Mouse (Mus musculus): Measurements from ENCODE around the gene Lrrc8e.
A peak's percentile ranks its signal among the peaks of the same experiment; 100 is the strongest.
"Not testable (repeated sequence)": the region's sequence is repeated elsewhere in the genome, so short reads cannot be mapped to it uniquely, and the experiment has no call there.

The Lrrc8e gene

DNA sequence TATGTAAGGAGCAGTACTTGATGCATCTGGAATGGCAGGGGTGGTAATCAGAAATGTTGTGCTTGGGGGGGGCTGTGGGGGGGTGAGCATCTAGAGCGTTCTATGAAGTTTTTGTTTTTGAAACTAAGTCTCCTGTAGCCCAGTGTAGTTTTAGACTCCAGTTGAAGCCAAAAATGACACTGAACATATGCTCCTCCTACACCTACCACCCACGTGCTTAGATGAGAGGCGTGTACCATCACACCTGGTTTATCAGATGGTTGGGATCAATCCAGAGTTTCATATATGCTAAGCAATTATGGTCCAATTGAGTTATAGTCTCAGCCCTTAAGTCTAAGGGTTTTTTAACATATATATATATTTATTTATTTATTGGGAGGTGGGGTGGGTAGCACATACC is 7.0 kb upstream of the Lrrc8e start:
- no peak for DNase-seq (ENCODE audit: low spot score in 2 of 2)

DNA sequence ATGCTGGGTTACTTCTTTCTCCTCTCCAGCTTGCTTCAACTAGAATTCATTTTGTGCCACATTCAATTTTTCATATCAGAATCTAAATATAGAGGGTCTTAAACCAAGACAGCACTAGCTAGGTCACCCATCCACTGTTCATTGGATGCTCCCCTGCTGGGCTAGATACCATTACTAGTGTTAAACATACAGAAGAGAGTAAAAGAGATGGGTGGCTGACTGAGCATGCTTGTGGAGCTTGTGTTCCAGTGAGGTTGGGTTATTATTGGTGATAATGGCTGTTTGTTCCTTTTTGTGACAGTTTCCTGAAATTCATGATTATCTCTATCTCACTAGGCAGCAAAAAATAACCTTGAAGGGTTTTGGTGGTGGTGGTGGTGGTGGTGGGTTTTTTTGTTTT is 4.6 kb upstream of the Lrrc8e start:
- no peak for DNase-seq (ENCODE audit: low spot score in 2 of 2)

DNA sequence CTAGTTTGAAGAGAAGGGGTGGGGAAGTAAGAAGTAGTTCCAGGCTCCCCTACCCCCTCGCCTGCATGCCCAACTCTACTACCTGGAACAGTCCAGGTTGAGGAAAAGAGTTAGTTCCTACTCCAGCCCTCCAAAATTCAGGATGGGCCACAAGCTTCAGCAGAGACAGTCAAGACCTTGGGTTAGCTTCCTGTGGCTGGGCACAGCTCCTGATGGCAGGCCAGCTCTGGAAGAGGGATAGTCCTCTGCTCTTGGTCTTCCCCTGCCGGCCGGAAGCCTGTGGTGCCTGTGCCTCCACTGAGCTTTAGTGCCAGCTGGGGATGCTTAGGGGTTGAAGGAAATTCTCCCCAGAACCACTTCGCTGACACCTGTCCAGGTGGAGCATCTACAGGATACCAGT is 304 bp upstream of the Lrrc8e start:
- DNase-seq (ENCODE audit: low spot score in 2 of 2): no peak

DNA sequence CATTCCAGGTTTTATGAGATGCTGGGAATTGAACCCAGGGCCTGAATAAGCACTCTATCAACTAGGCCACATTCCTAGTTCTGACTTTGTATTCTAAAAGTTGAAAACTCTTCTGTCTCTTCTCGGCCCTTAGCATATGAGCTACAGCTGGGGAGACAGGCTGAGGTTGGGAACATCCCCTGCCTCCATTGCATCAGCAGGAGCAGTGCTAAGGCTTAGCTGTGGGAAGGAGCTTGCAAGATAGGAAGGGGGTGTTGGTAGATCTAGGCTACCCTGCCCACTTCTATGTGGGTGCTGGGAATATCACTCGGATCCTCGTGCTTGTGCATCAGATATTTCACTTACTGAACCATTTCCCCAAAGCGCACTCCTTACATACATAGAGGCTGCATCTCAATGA is 1.3 kb downstream of the Lrrc8e start:
- no peak for DNase-seq (ENCODE audit: low spot score in 2 of 2)

DNA sequence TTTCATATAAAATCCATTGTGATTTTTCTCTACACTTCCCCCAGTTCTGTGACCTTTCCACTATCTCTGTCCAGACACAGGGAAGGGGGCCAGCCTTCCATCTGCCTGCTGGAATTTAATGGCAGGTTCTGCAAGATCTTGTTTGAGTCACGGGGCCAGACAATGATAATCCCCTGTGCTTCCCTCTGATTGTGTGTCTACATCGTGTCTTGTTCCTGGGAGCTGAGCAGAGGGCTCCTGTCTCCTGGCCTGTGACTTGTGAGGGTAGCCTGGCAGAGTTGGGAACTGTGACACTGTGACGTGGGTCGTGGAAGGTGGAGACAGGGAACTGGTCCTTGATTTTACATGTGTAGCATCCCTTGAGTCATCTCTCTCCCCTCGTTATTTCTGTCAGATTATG is 3.2 kb downstream of the Lrrc8e start:
- DNase-seq (ENCODE audit: low spot score in 2 of 2): no peak

DNA sequence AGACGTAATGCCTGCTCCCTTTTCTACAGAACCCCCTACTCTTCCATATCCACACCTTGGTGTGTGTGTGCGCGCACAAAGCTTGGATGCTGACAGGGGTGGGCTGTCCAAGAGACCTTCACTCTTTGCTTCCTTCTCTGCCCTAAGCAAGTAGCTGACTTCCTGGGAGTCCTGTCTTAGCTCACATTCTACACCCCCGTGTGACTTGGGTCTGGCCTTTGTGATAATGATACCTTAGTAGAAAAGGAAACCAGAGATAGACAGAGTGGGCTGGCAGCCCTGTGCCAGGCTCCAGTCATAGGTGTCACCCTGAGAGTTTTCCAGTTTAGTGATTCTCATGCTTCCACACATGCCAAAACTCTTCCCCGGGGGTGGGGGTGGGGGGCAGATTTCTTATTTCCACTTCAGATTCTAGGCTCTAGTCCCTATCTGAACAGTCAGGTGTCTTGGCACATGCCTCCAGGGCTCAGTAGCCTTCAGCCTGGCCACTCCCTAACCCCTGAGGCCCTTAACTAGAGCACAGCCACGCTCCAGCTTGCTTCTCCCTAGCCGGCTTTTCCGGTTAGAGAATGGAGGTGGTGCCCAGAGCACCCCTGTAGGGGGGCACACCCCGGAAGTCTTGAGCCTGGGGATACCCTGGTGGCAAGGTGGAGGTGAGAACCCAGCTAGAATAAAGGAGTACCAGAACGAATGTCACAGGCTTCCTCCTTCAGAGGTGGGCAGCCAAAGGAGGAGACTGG is 4.2 kb downstream of the Lrrc8e start:
- no peak for DNase-seq (ENCODE audit: low spot score in 2 of 2)

DNA sequence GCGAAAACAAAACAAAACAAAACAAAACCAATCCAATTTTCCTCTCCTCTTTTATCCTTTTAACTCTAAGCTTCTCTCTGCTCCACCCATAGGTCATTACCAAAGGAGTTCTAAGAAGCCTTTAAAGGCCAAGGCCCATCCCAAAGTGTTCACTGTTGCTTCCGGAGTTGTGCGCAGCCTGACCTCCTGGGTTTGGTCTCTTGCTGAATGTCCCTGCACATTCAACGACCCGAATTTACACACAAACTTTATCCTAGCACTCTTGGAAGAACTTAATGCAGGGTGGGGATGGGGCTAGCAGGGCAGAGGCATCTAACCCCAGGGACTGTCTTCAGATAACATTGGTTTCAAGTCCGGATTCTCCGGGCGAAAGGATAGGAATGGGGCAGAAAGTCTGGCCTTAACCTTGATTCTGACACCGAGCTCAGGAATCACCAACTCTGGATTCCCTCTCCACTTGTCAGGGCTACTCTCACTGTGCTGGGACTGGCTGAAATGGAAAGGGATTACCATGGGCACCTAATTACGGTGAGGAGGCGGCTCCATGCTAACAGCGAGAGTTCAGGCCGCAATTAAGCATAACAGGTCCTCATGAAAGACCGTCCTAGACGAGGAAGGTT is 11.3 kb downstream of the Lrrc8e start:
- DNase-seq (ENCODE audit: low spot score in 2 of 2): no peak

DNA sequence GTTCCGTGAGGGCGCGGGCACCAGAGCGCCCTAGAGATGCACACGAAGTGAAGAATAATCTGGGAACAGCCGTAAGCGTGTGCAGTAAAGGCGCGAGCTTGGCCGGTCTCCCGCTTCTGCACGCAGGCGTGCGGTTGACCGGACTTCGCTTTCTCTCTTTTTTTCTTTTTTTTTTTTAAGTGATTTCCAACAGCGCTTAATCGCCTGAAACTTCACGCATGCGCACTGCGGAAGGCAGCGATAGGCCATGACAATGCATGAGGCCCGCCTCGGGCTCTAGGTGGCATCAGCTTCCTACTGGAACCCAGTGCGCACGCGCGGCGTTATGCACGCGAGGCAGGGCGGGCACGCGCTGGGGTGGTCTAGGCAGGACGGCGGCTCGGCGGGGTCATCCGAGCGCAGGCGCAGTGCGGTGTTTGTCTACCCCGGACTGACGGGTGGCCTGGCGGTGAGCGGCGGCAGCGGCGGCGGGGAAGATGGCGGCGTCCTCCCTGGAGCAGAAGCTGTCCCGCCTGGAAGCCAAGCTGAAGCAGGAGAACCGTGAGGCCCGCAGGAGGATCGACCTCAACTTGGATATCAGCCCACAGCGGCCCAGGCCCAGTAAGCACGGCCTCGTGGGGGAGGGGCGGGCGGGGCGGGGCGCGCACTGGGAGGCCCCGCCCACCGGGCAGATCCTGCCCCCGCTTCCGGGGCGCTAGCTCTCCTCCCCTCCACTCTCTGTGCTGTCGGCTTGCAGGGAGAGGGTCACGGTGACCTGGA is 12.0 kb downstream of the Lrrc8e start, which contains the start of the genes Map2k7 and Gm49320:
Gene Map2k7 (plus strand): TSS at position 307 of the 759 bp plus-strand sequence.
Gene Gm49320 (plus strand): TSS at position 432 of the 759 bp plus-strand sequence.
- DNase-seq (ENCODE audit: low spot score in 2 of 2): peak; percentile 100

DNA sequence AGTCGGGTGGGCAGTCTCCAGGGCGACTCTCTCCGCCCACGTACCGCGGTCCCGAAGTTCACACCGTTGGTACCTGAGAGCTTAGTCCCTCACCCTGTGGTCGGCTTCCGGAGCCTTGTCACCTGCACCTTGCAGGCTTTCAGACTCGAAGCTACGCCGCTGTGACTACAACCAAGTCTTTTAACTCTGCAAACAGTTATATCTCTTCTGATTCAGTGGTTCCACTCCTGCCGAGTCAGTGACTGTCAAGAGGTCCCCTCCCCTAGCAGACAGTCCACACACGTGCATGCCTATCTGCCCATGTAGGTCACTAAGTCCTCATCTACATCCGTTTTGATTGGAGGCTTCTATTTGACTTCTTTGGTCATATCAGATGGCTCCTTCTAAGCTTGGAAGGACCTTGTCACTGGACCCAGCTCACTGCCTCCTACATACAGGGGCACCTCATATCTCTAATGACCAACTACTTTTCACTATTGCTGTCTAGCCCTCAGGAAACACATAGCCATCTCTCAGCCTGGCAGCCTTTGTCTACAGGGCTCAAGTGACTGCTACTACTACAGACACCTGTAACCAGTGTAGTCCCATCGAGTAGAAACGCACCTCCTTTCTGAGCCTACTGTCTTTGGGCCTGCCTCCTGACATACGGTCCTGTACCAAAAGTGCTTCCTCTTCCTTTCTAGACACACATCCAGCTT is 12.7 kb downstream of the Lrrc8e start:
- no peak for DNase-seq (ENCODE audit: low spot score in 2 of 2)

DNA sequence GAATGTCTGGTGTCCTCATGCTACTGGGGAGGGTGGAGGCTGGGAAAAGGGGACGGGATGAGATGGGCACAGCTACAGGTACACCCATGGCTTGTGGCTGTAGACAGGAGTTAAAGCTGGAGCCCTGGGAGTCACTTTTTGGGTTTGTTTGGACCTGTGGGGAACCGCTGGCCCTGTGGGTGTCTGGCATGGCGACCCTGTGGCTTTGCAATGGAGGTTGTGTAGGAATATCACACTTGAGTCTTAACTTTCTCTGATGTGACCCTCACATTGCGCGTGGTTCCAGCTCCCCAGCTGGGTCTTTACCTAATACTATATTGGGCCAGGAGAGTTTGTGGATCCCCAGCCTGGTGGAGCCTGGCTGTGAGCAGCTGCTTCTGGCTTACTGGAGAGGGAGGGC is 18.4 kb downstream of the Lrrc8e start:
- DNase-seq (ENCODE audit: low spot score in 2 of 2): no peak

DNA sequence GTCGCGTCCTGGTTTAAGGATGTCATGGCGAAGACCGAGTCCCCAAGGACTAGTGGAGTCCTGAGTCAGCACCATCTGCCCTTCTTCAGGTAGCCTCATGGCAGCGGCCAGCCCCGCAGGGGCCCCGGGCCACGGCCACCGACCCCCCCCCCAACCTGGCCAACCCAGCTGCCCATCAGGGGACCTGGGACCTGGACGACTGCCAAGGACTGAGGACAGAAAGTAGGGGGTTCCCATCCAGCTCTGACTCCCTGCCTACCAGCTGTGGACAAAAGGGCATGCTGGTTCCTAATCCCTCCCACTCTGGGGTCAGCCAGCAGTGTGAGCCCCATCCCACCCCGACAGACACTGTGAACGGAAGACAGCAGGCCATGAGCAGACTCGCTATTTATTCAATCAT is 19.1 kb downstream of the Lrrc8e start:
- no peak for DNase-seq (ENCODE audit: low spot score in 2 of 2)

DNA sequence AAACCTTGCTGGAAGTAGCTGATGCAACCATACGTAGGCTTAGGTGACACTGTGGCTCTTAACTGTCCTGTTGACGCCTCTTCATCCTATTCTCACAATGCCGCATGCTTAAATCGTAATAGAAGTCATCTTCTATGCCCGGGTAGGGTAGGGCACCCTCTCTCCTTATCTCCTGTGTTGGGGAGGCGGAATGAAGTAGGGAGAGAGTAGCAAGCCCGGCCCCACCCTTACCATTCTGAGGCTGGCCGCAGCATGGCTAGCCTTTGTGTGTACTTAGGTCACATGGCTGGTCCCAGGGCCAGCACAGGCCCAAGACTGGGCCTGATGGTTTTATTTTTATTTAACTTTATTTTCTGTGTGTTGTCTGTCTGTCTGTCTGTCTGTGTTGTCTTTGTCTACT is 20.6 kb downstream of the Lrrc8e start:
- no peak for DNase-seq (ENCODE audit: low spot score in 2 of 2)

DNA sequence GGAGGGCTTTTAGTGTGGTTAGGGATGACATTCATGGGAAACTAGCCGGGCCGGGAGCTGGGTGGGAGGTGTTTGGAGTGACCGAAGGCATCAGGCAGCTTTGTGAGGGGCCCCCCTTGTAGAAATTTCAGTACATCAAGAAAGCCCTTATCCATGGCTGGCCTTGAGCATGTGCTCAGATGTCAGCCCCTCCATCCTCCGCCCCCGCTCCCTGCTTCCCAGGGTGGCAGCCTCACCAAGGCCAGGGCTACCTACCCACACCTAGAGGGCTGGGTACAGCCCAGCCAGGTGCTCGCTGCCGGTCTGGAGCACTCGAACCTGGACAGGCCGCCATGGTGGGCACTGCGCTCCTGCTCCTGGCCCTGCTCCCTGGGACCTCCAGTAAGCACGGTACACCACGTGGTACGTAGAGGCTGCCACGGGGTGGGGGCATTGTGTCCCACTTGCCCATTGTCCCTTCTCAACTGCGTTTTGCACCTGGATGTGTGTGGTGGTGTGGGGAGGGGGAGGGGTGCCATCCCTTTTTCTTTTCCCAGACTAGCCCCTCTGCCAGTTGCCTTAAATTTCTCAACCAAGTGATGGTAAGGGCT is 21.4 kb downstream of the Lrrc8e start, which contains the start of gene Tgfbr3l:
Gene Tgfbr3l (plus strand): TSS at position 264 of the 590 bp plus-strand sequence.
- no peak for DNase-seq (ENCODE audit: low spot score in 2 of 2)

DNA sequence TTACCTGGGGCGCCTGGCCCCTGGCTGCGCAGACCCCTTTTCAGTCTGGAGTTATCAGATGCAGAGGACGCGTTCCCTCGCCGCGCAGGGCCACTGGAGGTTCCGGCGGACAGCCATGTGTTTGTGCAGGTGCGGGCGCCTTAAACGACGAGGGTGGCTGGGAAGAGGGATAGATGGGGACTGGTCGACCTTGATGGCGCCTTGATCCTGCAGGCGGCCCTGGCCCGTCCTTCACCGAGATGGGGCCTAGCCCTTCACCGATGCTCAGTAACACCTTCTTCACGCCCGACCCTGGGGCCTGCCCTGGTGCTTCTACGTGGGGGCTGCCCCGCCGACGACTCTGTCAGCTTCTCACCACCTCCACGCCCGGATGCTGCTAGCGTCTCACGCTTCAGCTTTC is 22.6 kb downstream of the Lrrc8e start:
- no peak for DNase-seq (ENCODE audit: low spot score in 2 of 2)

DNA sequence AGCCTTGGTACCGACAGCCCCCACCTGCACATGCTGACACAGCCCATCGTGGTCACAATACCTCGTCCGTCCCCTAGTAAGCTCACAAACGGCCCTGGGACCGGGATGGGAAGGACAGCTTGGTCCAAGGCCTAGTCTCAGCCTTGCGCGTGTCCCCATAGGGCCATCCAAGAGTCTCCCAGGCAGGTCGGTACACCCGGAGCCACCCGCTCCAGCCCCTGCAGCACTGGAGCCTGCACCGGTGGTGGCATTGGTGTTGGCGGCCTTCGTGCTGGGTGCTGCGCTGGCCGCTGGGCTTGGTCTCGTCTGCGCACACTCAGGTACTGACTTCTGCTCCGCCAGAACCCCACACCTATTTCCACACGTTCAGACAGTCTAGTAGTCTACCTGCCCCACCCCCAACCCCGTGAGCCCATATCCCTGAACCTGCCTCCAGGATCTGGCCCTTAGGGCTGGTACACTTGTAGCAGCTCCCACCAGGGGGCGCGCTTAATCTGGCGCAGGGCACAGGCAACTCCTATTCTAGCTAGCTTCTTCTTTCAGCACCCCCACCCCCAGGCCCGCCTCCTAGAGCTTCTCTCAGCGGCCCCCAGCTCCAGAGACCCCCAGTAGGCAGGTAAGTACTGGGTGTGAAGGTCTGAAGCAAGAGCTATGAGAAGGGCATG is 23.8 kb downstream of the Lrrc8e start:
- DNase-seq (ENCODE audit: low spot score in 2 of 2): peak; percentile 70 to 89

DNA sequence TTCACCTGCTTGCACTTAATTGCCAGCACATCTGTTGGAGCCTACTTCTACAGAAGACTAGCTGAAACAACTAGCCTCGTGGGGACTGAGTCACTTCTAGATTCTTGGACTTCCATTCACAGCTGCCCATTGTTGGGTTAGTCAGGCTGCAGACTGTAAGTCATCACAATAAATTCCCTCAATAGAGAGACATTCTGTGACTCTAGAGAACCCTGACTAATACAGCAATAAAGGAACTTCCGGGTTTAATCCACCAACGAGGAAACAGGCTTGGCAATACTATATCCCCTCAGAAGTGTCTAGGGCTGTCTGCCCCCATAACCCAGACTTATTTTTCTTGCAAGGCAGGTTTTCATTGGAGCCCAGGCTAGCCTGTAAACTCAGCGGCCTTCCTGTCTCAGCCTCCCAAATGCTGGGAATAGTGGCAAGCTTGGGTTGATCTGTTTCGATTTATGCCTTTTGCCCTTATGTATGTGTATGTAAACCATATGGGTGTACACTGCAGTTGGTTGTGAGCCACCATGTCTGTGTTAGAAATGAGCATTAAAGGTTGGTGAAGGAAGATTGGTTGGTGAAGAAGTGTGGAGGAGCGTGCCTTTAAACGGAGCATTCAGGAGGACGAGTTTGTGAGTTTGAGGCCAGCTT is 25.6 kb downstream of the Lrrc8e start:
- no peak for DNase-seq (ENCODE audit: low spot score in 2 of 2)

DNA sequence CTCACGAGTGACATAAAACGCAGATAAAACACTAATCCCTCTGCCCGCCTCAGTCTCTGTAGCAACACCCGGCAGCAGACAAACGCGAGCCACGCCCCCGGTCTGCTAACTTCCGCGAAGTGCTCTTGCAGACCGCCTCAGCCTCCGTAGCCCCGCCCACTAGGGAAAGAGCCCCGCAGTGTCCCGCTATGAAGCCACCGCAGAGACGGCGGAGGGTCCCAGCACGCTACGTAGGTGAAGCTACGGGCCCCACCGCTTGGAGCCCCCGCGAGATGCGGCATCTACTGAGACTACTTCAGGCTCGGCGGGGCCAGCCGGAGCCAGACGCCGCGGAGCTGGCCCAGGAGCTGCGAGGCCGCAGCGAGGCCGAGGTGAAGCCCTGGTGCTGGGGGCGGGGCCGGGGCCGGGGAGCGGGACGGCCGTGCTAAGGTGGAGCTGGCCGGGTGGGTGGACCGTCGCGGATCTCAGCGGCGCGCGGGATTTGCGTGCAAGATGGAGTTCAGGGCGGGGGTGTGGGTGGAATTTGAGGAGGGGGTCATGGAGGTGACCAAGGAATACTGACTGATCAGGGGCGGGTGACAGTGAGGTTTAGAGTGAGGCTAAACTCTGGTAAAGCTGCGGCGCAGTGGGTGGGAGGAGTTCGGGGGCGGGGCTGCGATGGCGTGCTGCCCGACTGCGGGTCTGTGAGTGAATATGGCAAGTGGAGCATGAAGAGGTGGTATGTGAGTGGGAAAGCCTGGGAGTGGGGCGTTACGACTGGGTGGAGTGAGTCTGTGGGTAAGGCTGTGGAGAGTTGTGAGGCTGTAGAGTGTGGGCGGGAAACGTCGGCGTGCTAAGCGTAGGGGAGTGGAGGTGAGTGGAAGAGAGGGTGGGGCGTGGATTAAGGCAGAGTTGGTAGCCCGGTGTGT is 26.6 kb downstream of the Lrrc8e start, which contains the start of gene Snapc2:
Gene Snapc2 (plus strand): TSS at position 147 of the 908 bp plus-strand sequence.
- DNase-seq (ENCODE audit: low spot score in 2 of 2): peak; percentile 91 to 96

DNA sequence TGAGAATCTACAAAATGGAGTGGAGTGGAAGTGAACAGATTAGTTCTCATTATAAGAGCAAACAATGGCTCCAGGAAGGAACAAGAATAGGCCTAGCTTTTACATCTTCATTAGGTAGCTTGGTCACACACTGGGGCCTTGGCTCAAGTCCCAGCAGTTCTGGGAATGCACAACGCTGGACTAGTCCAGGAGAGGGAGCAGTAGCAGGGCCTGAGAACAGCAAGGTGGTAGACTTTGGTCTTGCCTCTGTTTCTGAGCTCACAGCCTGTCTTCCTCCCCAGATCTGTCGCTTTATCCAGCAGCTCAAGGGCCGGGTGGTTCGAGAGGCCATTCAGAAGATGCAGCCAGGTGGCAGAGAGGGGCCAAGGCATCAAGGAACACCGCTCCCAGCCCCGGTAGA is 27.4 kb downstream of the Lrrc8e start:
- no peak for DNase-seq (ENCODE audit: low spot score in 2 of 2)

DNA sequence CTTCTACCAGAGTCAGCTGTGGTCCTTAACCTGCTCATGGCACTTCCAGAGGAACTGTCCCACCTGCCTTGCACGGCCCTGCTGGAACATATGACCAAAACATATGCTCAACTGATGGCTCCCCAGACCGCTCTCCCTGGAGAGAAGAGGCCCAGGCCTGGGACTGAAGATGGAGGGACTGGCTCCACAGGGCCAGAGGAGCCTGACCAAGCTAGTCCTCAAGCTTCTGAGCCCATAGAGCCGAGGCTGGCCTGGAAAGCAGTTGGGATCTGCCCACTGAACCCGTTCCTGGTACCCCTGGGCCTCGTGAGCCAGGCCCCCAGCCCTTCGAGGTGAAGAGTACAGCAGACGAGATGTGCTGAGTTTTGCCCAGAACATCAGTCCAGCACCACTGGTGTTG is 28.8 kb downstream of the Lrrc8e start:
- DNase-seq (ENCODE audit: low spot score in 2 of 2): not testable (repeated sequence)

Data from thymus, postnatal 10 days (tissue).